In genomic region chr9:77684938-77685337, GRCm38 (mm10) we compare ENCODE assay signal across 19 mouse cellular contexts. TPM values are rescaled to one million over a fixed set of nuclear protein-coding genes. Genes with fewer than 3 reads are reported as not detected.
DNase-seq lines count a peak whose midpoint lies in the region; ATAC-seq and TF ChIP-seq lines count a peak whose summit lies in the region.
"Had no signal": no experiment of that assay in that cellular context is flagged by ENCODE, and none has a peak within 500 bp of the region (broad histone marks: within the 10 kb centered on the region; RNA-seq: fewer than 3 reads in every experiment).

No protein-coding gene starts in this region.

- H3K36me3 ChIP-seq in heart, adult 2 months (ENCODE audit: control insufficient read depth, insufficient read depth, low read length) = no peaks in the 10 kb centered on the region
- H3K36me3 ChIP-seq: heart, embryonic 12.5 days; hindbrain, embryonic 12.5 days; limb, embryonic 10.5 days; liver, embryonic 13.5 days had no signal

- no peak overlapping the region for H3K27ac ChIP-seq in heart, adult 2 months
- H3K27ac ChIP-seq in layer of hippocampus, adult 2 months = no peak overlapping the region
- H3K27ac ChIP-seq: forebrain, embryonic 13.5 days; hindbrain, embryonic 12.5 days; limb, embryonic 10.5 days; liver, embryonic 13.5 days had no signal

- ATAC-seq in granulocyte monocyte progenitor cell, adult 5-6 weeks (replicated peaks; ENCODE audit: poor library complexity, severe bottlenecking) = no peak
- ATAC-seq: forebrain, embryonic 13.5 days had no signal

- H3K79me2 ChIP-seq in heart, adult 2 months (replicated peaks; ENCODE audit: control insufficient read depth, insufficient read depth, low read length) = no peaks in the 10 kb centered on the region

- no peaks in the 10 kb centered on the region; the same call in 1 of the 2 replicates for H3K4me1 ChIP-seq in heart, adult 2 months (ENCODE audit: control insufficient read depth, insufficient read depth, low read length)
- H3K4me1 ChIP-seq: forebrain, embryonic 13.5 days; hindbrain, embryonic 12.5 days; limb, embryonic 10.5 days; liver, embryonic 13.5 days had no signal

- 79% methylated on average over 4 of the region's 4 CpGs for WGBS in heart, adult 2 months

- no peak for TF ChIP-seq EP300 in heart, adult 2 months (IDR thresholded peaks at IDR 0.05; ENCODE audit: insufficient read depth, low read depth, low read length)

- no peak for TF ChIP-seq POLR2A in heart, adult 2 months (IDR thresholded peaks at IDR 0.05; ENCODE audit: insufficient read depth, low read depth, low read length)

- no peak overlapping the region for H3K9ac ChIP-seq in heart, adult 2 months (ENCODE audit: low read depth, low read length)
- H3K9ac ChIP-seq: forebrain, embryonic 13.5 days; heart, embryonic 12.5 days; hindbrain, embryonic 12.5 days; liver, embryonic 13.5 days had no signal

- TF ChIP-seq CTCF in heart, adult 2 months (IDR thresholded peaks at IDR 0.05) = peak; percentile 43
- TF ChIP-seq CTCF in layer of hippocampus, adult 2 months (conservative IDR thresholded peaks at IDR 0.05) = peak; percentile 33; the same call in 1 of the 2 replicates

- intact Hi-C loops in heart, adult 2 months (cut with DNase I) = no loop called here

- no peak overlapping the region for H3K4me3 ChIP-seq in heart, adult 2 months
- no peak overlapping the region for H3K4me3 ChIP-seq in layer of hippocampus, adult 2 months
- H3K4me3 ChIP-seq: forebrain, embryonic 13.5 days; heart, embryonic 12.5 days; hindbrain, embryonic 12.5 days; limb, embryonic 10.5 days; liver, embryonic 13.5 days had no signal

- no peaks in the 10 kb centered on the region; the same call in 1 of the 2 replicates for H3K27me3 ChIP-seq in heart, adult 2 months (ENCODE audit: control insufficient read depth, insufficient read depth, low read length)
- H3K27me3 ChIP-seq: forebrain, embryonic 13.5 days; heart, embryonic 12.5 days; hindbrain, embryonic 12.5 days; liver, embryonic 13.5 days had no signal

- no peak for DNase-seq in heart, adult 2 months
- DNase-seq in heart, postnatal 4 days = no peak
- no peak for DNase-seq in layer of hippocampus, adult 2 months (ENCODE audit: low spot score in 2 of 2)
- DNase-seq in layer of hippocampus, adult 9-11 months = no peak
- peak; percentile 15 for DNase-seq in lung, postnatal 36 days
- no peak for DNase-seq in lung, postnatal 10 days
- DNase-seq: adrenal gland, postnatal 14 days; cerebellum, adult 9-10 months; heart, postnatal 14 days; kidney, adult 8-10 months; liver, embryonic 13.5 days had no signal

RNA-seq across cellular contexts. Expression of gene Klhl31, which starts 48.6 kb away (rescaled TPM):
- 100 to 1,000 TPM; 116 to 122 TPM for total RNA-seq in heart, adult 2 months (2021)
- polyA plus RNA-seq in heart, adult 2 months (2012; rRNA removed) = 22.4 and 49.2 TPM in 2 replicates
- 10 to 100 TPM; 94.8 to 96.7 TPM for total RNA-seq in heart, postnatal 4 days (2021)
- under 1 TPM in 1 of 2 experiments, not detected in 1; 0.05 TPM for total RNA-seq in layer of hippocampus, adult 2 months (2021)
- not detected in 2 replicates for total RNA-seq in granulocyte monocyte progenitor cell, adult 5-6 weeks (2014; fragmentation: Nextera tagmentation)
- not detected in 2 replicates for total RNA-seq in granulocyte monocyte progenitor cell, adult 5-6 weeks (2017)
- total RNA-seq: megakaryocyte progenitor cell, adult 5-6 weeks; monocyte, adult 5-6 weeks; neutrophil, adult 5-6 weeks had no signal

Comparison
In these comparisons a context has a peak if more than half of its experiments do, and no peak if none do; other contexts are left out.
1. RNA of gene Klhl31, which starts 48.6 kb away (total RNA-seq): 116 to 122 TPM in heart, adult 2 months and 94.8 to 96.7 TPM in heart, postnatal 4 days; 0.05 TPM in layer of hippocampus, adult 2 months and not detected in granulocyte monocyte progenitor cell, adult 5-6 weeks; every median in the first group is over 10 times any median in the second.